Mouse (Mus musculus): ENCODE measurements around the gene 1700102P08Rik. TPM values are rescaled to one million over a fixed set of nuclear protein-coding genes. Genes with fewer than 3 reads are reported as not detected.

Gene 1700102P08Rik
- polyA plus RNA-seq, 1 experiment from 2014 or later: 0.99 TPM

DNA sequence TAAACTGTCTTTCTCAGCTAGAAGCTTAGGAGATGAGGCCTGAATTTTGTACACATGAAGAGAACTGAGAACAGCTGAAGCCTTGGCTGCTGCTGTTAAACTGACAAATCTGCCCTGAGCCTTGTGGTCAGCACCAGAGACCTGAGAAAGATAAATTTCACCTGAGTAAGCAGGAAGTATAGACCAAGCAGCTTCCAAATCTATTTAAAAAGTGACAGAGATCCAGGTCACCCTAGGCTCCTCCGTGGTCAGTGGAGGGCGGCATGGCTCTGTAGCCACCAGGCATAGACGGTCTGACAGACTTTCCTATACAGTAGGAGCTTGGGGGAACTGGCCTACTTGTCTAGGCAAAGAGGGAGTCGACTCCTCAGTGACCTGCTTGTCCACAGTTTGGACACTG, 5.8 kb upstream of the 1700102P08Rik start:
- Histone ChIP-seq H3K27me3 (no peaks in the 10 kb centered on the region), H3K36me3 (peaks cover 92% of the 10 kb centered on the region), H3K4me1 (no peaks in the 10 kb centered on the region), H3K9me3 (no peaks in the 10 kb centered on the region), H3K27ac (no peak overlapping the region), H3K4me2 (replicated peaks) (no peak overlapping the region), H3K4me3 (no peak overlapping the region), H3K9ac (no peak overlapping the region)
- WGBS: 91% methylated on average over 4 of the region's 4 CpGs
- ATAC-seq (ENCODE audit: low FRiP score, low read depth): no peak

DNA sequence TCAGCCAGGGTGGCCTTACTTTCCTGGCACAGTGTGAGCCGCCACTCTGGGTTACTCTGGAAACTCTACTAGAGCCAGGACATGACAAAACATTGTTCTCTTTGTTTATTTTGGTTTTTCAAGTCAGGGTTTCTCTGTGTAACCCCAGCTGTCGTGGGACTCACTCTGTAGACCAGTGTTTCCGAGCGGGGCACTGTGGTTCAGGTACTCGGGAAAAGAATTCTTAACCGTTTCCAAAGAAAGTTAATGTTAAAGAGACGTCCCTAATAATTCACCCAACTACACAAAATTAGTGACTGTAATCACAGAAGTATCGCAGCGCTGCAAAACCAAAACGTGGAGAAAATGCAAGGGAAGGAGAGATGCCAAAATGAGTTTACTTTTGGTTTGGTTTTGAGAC, 4.0 kb upstream of the 1700102P08Rik start:
- ATAC-seq (ENCODE audit: low FRiP score, low read depth): no peak
- Histone ChIP-seq H3K9ac (no peak overlapping the region), H3K27ac (no peak overlapping the region), H3K4me3 (no peak overlapping the region), H3K27me3 (no peaks in the 10 kb centered on the region), H3K4me2 (replicated peaks) (no peak overlapping the region), H3K9me3 (no peaks in the 10 kb centered on the region), H3K4me1 (no peaks in the 10 kb centered on the region), H3K36me3 (peaks cover 92% of the 10 kb centered on the region)
- 86% methylated on average over 10 of the region's 10 CpGs for WGBS

DNA sequence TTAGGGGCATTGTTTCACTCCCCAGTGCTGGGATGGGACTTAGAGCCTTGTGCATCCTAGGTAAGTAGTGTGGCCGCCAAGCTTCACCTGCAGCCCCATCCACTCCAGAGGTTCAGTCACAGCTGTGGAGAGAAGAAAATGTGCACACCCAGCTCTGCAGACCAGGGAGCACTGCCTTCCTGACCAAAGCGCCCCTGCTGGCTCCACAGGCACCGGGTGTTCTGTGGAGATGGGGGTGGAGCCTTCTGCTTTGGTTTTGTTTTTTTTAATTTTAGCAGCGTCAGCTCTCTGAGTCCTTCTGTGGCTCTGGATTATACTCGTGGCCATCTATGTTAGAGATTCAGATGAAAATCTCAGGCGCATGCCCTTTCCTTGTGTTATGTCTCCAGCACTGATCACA, 3.4 kb upstream of the 1700102P08Rik start:
- Histone ChIP-seq H3K27me3 (no peaks in the 10 kb centered on the region), H3K9ac (no peak overlapping the region), H3K4me3 (no peak overlapping the region), H3K4me2 (replicated peaks) (no peak overlapping the region), H3K9me3 (no peaks in the 10 kb centered on the region), H3K36me3 (peaks cover 92% of the 10 kb centered on the region), H3K4me1 (no peaks in the 10 kb centered on the region), H3K27ac (no peak overlapping the region)
- 84% methylated on average over 6 of the region's 6 CpGs for WGBS
- no peak for ATAC-seq (ENCODE audit: low FRiP score, low read depth)

DNA sequence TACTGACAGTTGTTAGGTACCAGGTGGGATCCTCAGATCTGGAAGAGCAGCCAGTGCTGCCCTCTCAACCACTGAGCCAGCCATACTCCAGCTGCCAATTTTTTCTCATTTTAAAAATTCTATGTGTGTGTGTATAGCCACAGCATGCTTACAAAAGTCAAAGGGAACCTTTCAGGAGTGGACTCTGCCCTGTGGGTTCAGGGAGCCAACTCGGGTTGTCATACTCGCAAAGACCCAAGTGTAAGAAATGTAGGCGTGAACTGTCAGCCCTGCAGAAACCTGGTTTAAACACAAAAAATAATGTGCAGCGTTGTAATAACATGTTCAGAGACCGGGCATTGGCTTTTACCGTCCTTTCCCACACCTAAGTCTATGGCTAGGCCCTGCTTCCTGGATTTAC, 1.6 kb downstream of the 1700102P08Rik start:
- H3K9me3 ChIP-seq: no peaks in the 10 kb centered on the region
- no peak overlapping the region for H3K9ac ChIP-seq
- WGBS: 93% methylated on average over 6 of the region's 6 CpGs
- H3K4me2 ChIP-seq (replicated peaks): no peak overlapping the region
- H3K36me3 ChIP-seq: peaks cover 49% of the 10 kb centered on the region
- H3K27me3 ChIP-seq: no peaks in the 10 kb centered on the region
- H3K4me3 ChIP-seq: no peak overlapping the region
- H3K4me1 ChIP-seq: no peaks in the 10 kb centered on the region
- no peak for ATAC-seq (ENCODE audit: low FRiP score, low read depth)
- no peak overlapping the region for H3K27ac ChIP-seq

- Histone ChIP-seq H3K4me2 (replicated peaks) (no peak overlapping the region), H3K36me3 (peaks cover 39% of the 10 kb centered on the region), H3K9ac (no peak overlapping the region), H3K4me3 (no peak overlapping the region), H3K9me3 (no peaks in the 10 kb centered on the region), H3K4me1 (no peaks in the 10 kb centered on the region), H3K27ac (no peak overlapping the region), H3K27me3 (no peaks in the 10 kb centered on the region)
- ATAC-seq (ENCODE audit: low FRiP score, low read depth): no peak
- WGBS: 92% methylated on average over 1 of the region's 1 CpGs
These were observed 2.8 kb downstream of the 1700102P08Rik start for GRCm38 (mm10) chr9:108395427-108395826.

DNA sequence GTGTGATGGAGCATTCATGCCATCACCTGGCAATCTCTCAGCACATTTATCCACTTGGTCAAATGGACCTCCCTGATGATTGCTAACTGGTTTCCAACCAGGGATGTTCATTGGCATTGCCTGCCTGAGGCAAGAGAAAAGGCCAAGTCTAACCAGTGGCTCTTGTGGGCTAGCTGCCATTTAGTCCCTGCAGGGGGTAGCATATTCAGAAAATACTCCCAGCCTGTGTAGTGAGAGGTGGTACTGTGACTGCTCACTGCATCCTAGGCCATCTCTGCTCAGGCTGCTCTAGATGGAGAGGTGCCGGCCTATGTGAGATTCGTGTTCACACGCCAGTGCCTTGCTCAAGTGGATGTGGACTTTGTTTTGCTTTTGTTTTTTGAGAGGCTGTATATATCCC, 5.7 kb downstream of the 1700102P08Rik start:
- no peak overlapping the region for H3K9ac ChIP-seq
- H3K4me1 ChIP-seq: 0 out of 2 replicates have a peak, but pooled peaks cover 2% of the 10 kb centered on the region
- H3K4me3 ChIP-seq: no peak overlapping the region
- WGBS: 83% methylated on average over 3 of the region's 3 CpGs
- ATAC-seq (ENCODE audit: low FRiP score, low read depth): no peak
- peaks cover 13% of the 10 kb centered on the region for H3K36me3 ChIP-seq
- H3K27me3 ChIP-seq: no peaks in the 10 kb centered on the region
- H3K4me2 ChIP-seq (replicated peaks): no peak overlapping the region
- H3K27ac ChIP-seq: no peak overlapping the region
- H3K9me3 ChIP-seq: no peaks in the 10 kb centered on the region

DNA sequence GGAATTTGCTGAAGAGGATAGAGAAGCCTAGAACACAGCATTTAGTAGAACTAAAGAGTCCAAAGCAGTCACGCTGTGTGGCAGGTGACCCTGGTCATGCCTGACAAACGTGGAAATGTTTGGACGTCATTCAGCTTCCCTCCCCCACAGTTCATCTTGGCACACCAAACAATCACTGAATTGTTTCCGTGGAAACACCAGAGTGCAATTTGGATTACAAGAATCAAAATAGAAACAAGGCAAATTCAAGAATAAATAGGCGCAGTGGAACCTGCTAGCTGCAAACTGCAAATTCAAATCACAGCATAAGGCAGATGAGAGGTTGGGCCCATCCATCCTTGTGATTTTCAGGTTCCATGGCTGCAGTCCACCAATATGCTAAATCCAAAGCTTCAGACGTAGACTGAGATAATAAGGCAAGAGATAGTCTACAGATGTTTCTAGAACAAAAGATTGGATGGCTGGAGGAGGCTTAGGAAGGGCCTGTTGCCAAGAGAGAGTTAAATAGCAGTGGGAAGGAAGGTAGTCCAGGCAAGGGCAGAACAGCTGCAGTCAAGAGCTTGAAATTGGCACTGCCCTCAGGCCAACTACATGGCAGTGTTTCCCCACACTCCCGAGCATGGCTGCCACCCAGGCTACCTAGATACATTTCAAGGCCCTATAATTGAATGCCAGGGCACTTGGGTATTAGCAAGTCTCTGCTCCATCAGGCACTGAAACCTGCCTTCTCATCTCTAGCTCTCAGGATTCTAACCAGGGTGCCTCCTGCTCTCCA, 8.8 kb downstream of the 1700102P08Rik start:
- Histone ChIP-seq H3K4me3 (no peak overlapping the region), H3K27ac (no peak overlapping the region; the same call in 1 of the 2 replicates), H3K9ac (no peak overlapping the region), H3K27me3 (no peaks in the 10 kb centered on the region), H3K4me1 (0 out of 2 replicates have a peak, but pooled peaks cover 2% of the 10 kb centered on the region), H3K4me2 (replicated peaks) (no peak overlapping the region), H3K9me3 (no peaks in the 10 kb centered on the region), H3K36me3 (no peaks in the 10 kb centered on the region)
- WGBS: 76% methylated on average over 7 of the region's 7 CpGs
- ATAC-seq (ENCODE audit: low FRiP score, low read depth): no peak

DNA sequence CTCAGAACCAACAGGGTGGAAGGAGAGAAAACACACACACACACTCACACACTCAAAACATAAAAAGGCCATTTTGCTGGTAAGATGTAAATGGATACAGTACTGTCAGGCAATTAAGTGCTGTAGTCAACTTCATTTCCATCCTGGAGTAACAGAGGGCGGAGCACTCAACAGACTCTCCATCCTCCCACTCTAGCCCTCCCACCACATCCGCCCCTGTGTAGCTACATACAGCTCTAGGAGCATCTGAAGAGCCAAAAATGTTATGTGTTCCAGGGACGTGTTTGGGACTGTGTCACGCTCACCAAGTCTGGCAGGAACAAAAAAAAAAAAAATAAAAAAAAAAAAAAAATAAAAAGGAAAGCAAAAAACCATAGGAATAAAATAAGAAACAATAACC, 10.5 kb downstream of the 1700102P08Rik start:
- no peaks in the 10 kb centered on the region for H3K27me3 ChIP-seq
- no peak overlapping the region for H3K27ac ChIP-seq
- no peaks in the 10 kb centered on the region for H3K36me3 ChIP-seq
- no peak overlapping the region for H3K9ac ChIP-seq
- H3K9me3 ChIP-seq: no peaks in the 10 kb centered on the region
- no peak overlapping the region for H3K4me3 ChIP-seq
- whole genome bisulfite sequencing: 89% methylated on average over 4 of the region's 4 CpGs
- H3K4me1 ChIP-seq: 0 out of 2 replicates have a peak, but pooled peaks cover 2% of the 10 kb centered on the region
- no peak overlapping the region for H3K4me2 ChIP-seq (replicated peaks)
- ATAC-seq (ENCODE audit: low FRiP score, low read depth): no peak

DNA sequence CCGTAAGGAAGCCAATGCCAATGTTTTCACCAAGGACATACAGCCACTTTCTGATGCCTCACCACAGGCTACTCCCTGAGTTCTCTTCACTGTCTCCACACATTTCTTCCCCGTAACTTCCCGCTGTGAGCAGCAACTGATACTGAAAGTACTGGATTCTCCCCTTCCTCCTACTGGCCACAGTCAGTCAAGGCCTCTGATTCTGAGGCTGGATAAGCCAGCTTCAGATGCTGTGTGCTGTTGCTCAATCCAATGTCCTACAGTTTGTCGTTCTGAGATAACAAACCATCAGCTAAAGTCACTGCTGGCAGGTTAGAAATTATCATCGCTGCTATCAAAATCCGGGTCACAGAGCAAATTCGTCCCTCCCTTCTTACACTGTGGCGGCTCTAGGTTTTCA, 11.8 kb downstream of the 1700102P08Rik start:
- H3K4me3 ChIP-seq: no peak overlapping the region
- 0 out of 2 replicates have a peak, but pooled peaks cover 2% of the 10 kb centered on the region for H3K4me1 ChIP-seq
- ATAC-seq (ENCODE audit: low FRiP score, low read depth): no peak
- H3K9ac ChIP-seq: no peak overlapping the region
- H3K36me3 ChIP-seq: no peaks in the 10 kb centered on the region
- no peaks in the 10 kb centered on the region for H3K27me3 ChIP-seq
- no peaks in the 10 kb centered on the region for H3K9me3 ChIP-seq
- no peak overlapping the region for H3K27ac ChIP-seq
- no peak overlapping the region for H3K4me2 ChIP-seq (replicated peaks)
- 87% methylated on average over 8 of the region's 8 CpGs for WGBS

DNA sequence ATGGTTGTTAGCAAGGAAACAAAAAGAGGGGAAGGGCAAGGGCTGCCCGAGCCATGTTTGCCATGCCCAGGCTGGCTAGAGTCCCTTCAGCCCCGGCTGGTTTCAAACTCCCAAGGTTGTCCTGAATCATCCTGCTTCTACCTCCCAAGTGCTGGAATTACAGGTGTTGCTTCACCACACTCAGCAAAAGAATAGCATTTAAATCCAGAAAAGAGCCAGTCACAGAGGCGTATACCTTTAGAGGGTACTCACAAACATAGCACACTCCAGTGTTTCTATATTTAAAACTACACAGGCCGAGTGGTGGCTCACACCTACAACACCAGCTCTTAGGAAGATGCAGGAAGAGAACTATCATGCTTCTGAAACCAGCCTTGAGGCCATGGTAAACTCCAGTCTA, 16.9 kb downstream of the 1700102P08Rik start:
- Histone ChIP-seq H3K4me1 (no peaks in the 10 kb centered on the region), H3K4me2 (replicated peaks) (no peak overlapping the region), H3K4me3 (no peak overlapping the region), H3K36me3 (no peaks in the 10 kb centered on the region), H3K9me3 (no peaks in the 10 kb centered on the region), H3K9ac (no peak overlapping the region), H3K27ac (no peak overlapping the region), H3K27me3 (no peaks in the 10 kb centered on the region)
- ATAC-seq (ENCODE audit: low FRiP score, low read depth): no peak
- 89% methylated on average over 4 of the region's 4 CpGs for WGBS

DNA sequence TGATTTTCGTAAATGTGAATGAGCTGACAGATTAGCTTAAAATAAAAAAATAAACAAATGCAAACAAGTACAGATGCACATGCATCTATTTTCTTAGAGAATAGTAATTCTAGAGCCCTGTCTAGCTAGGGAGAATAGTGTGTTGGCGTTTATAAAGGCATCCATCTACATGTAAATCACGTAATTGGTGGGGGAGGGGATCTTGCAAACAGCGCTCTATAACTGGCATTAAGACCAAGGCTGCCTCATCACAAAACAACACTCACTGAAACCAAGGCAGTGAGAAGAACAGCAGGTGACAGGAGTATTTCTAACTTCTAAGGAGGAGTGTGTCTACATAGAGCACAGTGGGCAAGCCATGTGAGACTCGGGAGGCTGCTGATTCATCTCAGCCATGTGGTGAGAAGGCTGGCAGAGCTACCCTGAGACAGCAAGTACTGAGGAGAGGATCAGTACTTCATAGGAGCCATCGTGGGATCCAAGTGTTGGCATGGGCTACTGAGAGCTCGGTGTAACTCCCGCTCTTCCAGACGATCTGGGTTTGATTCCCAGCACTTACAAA, 18.9 kb downstream of the 1700102P08Rik start:
- Histone ChIP-seq H3K27ac (no peak overlapping the region), H3K9ac (no peak overlapping the region), H3K9me3 (no peaks in the 10 kb centered on the region), H3K4me3 (no peak overlapping the region), H3K4me1 (no peaks in the 10 kb centered on the region), H3K36me3 (no peaks in the 10 kb centered on the region), H3K27me3 (no peaks in the 10 kb centered on the region), H3K4me2 (replicated peaks) (no peak overlapping the region)
- WGBS: 77% methylated on average over 9 of the region's 9 CpGs
- ATAC-seq (ENCODE audit: low FRiP score, low read depth): no peak

DNA sequence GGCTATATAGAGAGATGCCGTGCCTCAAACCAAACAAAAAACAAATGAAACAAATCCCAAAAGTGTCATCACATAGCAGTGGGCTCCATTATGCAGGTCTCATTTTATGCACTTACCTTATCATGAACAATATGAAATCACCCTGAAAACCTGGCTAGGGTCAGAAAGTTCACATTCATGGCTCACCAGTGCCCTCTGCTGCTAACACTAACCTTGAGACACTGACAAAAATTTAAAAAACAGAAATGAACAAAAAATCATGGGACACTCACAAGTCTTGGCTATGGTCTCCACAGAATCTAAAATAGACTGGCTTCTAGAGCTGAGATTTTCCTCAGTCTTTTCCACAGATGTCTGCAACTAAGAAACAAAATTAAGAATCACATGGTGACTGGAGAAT, 19.6 kb downstream of the 1700102P08Rik start:
- Histone ChIP-seq H3K36me3 (no peaks in the 10 kb centered on the region), H3K4me1 (no peaks in the 10 kb centered on the region), H3K9ac (no peak overlapping the region), H3K4me3 (no peak overlapping the region), H3K27ac (no peak overlapping the region), H3K9me3 (no peaks in the 10 kb centered on the region), H3K27me3 (no peaks in the 10 kb centered on the region), H3K4me2 (replicated peaks) (no peak overlapping the region)
- WGBS: 73% methylated on average over 1 of the region's 1 CpGs
- ATAC-seq (ENCODE audit: low FRiP score, low read depth): no peak

GRCm38 (mm10) chr9:108428384-108428783, 35.8 kb downstream of the 1700102P08Rik start, which contains the start of gene Ccdc36:
Gene Ccdc36, minus strand, starts transcription at chr9:108428484.
- Histone ChIP-seq H3K36me3 (no peaks in the 10 kb centered on the region), H3K27me3 (no peaks in the 10 kb centered on the region), H3K4me2 (replicated peaks) (no peak within 1 kb of the TSS), H3K27ac (no peak within 1 kb of the TSS), H3K9ac (no peak within 1 kb of the TSS), H3K9me3 (no peaks in the 10 kb centered on the region), H3K4me1 (peaks cover 4% of the 10 kb centered on the region; the same call in 1 of the 2 replicates), H3K4me3 (no peak within 1 kb of the TSS)
- no peak for ATAC-seq (ENCODE audit: low FRiP score, low read depth)

All from limb, embryonic 13.5 days (tissue).